In genomic region chr12:52910819-52911218, GRCm38 (mm10) we compare ENCODE assay signal across 9 mouse cellular contexts.
A peak's percentile ranks its signal among the peaks of the same experiment; 100 is the strongest.
DNase-seq lines count a peak whose midpoint lies in the region; ATAC-seq and TF ChIP-seq lines count a peak whose summit lies in the region.
"Had no signal": no experiment of that assay in that cellular context is flagged by ENCODE, and none has a peak within 500 bp of the region (broad histone marks: within the 10 kb centered on the region; RNA-seq: fewer than 3 reads in every experiment).

No protein-coding gene starts in this region.

- peak; percentile 6 for DNase-seq in spleen, adult 12 weeks (ENCODE audit: low spot score)
- DNase-seq in spleen, postnatal 36 days (ENCODE audit: low spot score in 2 of 2), result no peak
- DNase-seq in embryonic facial prominence, embryonic 14.5 days (ENCODE audit: low spot score), result peak; percentile 57
- peak; percentile 77 for DNase-seq in kidney, postnatal 0 days (ENCODE audit: low spot score)
- DNase-seq in liver, adult 2 months (ENCODE audit: extremely low read depth, low read depth, low spot score), result peak; percentile 13
- DNase-seq in retina, embryonic 14.5 days (ENCODE audit: low spot score), result peak; percentile 83
- peak; percentile 38 to 72 for DNase-seq in urinary bladder, postnatal 36 days (ENCODE audit: low spot score in 2 of 2)

- no peaks in the 10 kb centered on the region for H3K79me2 ChIP-seq in liver, adult 2 months (ENCODE audit: control insufficient read depth, insufficient read depth, low read length)

- ATAC-seq in embryonic facial prominence, embryonic 14.5 days (ENCODE audit: low read depth), result no peak
- no peak for ATAC-seq in kidney, postnatal 0 days (replicated peaks; ENCODE audit: low FRiP score, low read depth)

- TF ChIP-seq POLR2A in bone marrow, adult 2 months (IDR thresholded peaks at IDR 0.05; ENCODE audit: borderline replicate concordance, control insufficient read depth, low read depth, low read length), result no peak
- TF ChIP-seq POLR2A in liver, adult 2 months (IDR thresholded peaks at IDR 0.05; ENCODE audit: extremely low read depth, insufficient read depth, low read length), result no peak

- no peaks in the 10 kb centered on the region for H3K36me3 ChIP-seq in embryonic facial prominence, embryonic 14.5 days (ENCODE audit: control insufficient read depth, insufficient read depth, low read length)
- no peaks in the 10 kb centered on the region for H3K36me3 ChIP-seq in kidney, postnatal 0 days (ENCODE audit: insufficient read depth, low read length)
- no peaks in the 10 kb centered on the region for H3K36me3 ChIP-seq in liver, adult 2 months (ENCODE audit: control insufficient read depth, insufficient read depth, low read length)
- H3K36me3 ChIP-seq: heart, embryonic 15.5 days had no signal

- no peaks in the 10 kb centered on the region for H3K9me3 ChIP-seq in embryonic facial prominence, embryonic 14.5 days (ENCODE audit: control insufficient read depth, low read length)
- no peaks in the 10 kb centered on the region for H3K9me3 ChIP-seq in kidney, postnatal 0 days (replicated peaks; ENCODE audit: low read length)
- H3K9me3 ChIP-seq: heart, embryonic 15.5 days had no signal

- H3K9ac ChIP-seq in embryonic facial prominence, embryonic 14.5 days (ENCODE audit: low read depth, low read length), result no peak overlapping the region
- no peak overlapping the region for H3K9ac ChIP-seq in kidney, postnatal 0 days (ENCODE audit: low read depth, low read length)
- H3K9ac ChIP-seq in liver, adult 2 months (ENCODE audit: low read depth, low read length), result no peak overlapping the region
- H3K9ac ChIP-seq: heart, embryonic 15.5 days had no signal

- TF ChIP-seq CTCF in bone marrow, adult 2 months (IDR thresholded peaks at IDR 0.05; ENCODE audit: control insufficient read depth, insufficient read depth, low read length), result peak; percentile 88
- TF ChIP-seq CTCF in kidney, postnatal 0 days (IDR thresholded peaks at IDR 0.05; ENCODE audit: low read depth), result peak; percentile 98
- peak; percentile 92 for TF ChIP-seq CTCF in liver, adult 2 months (IDR thresholded peaks at IDR 0.05; ENCODE audit: low read depth, low read length)

- H3K4me3 ChIP-seq in bone marrow, adult 2 months (replicated peaks; ENCODE audit: control insufficient read depth, low read depth, low read length), result no peak overlapping the region
- H3K4me3 ChIP-seq in embryonic facial prominence, embryonic 14.5 days (ENCODE audit: low read depth, low read length), result no peak overlapping the region
- no peak overlapping the region for H3K4me3 ChIP-seq in kidney, postnatal 0 days (replicated peaks; ENCODE audit: low read depth, low read length)
- no peak overlapping the region for H3K4me3 ChIP-seq in liver, adult 2 months (ENCODE audit: insufficient read depth, low read depth, low read length)
- H3K4me3 ChIP-seq: heart, embryonic 15.5 days had no signal

- H3K27me3 ChIP-seq in embryonic facial prominence, embryonic 14.5 days (replicated peaks; ENCODE audit: control insufficient read depth, insufficient read depth, low read length), result no peaks in the 10 kb centered on the region
- H3K27me3 ChIP-seq in kidney, postnatal 0 days (ENCODE audit: insufficient read depth, low read length), result no peaks in the 10 kb centered on the region
- H3K27me3 ChIP-seq in liver, adult 2 months (ENCODE audit: control insufficient read depth, insufficient read depth, low read length), result no peaks in the 10 kb centered on the region
- H3K27me3 ChIP-seq: heart, embryonic 15.5 days had no signal

- H3K4me1 ChIP-seq in bone marrow, adult 2 months (ENCODE audit: control insufficient read depth, insufficient read depth, low read length), result peaks cover 1% of the 10 kb centered on the region; the same call in 1 of the 2 replicates
- H3K4me1 ChIP-seq in embryonic facial prominence, embryonic 14.5 days (ENCODE audit: control insufficient read depth, insufficient read depth, low read length), result no peaks in the 10 kb centered on the region
- no peaks in the 10 kb centered on the region for H3K4me1 ChIP-seq in kidney, postnatal 0 days (replicated peaks; ENCODE audit: insufficient read depth, low read length)
- no peaks in the 10 kb centered on the region for H3K4me1 ChIP-seq in liver, adult 2 months (ENCODE audit: control insufficient read depth, insufficient read depth, low read length)

- H3K27ac ChIP-seq in bone marrow, adult 2 months (ENCODE audit: control insufficient read depth, insufficient read depth, low read depth, low read length, poor library complexity), result no peak overlapping the region
- H3K27ac ChIP-seq in embryonic facial prominence, embryonic 14.5 days (replicated peaks; ENCODE audit: low read depth, low read length), result no peak overlapping the region
- H3K27ac ChIP-seq in kidney, postnatal 0 days, result no peak overlapping the region
- H3K27ac ChIP-seq in liver, adult 2 months (replicated peaks; ENCODE audit: insufficient read depth, low read depth, low read length), result no peak overlapping the region
- H3K27ac ChIP-seq: heart, embryonic 15.5 days had no signal

- H3K4me2 ChIP-seq in embryonic facial prominence, embryonic 14.5 days (ENCODE audit: low read depth, low read length), result no peak overlapping the region
- peak overlapping the region; percentile 18; the same call in 1 of the 2 replicates for H3K4me2 ChIP-seq in kidney, postnatal 0 days (ENCODE audit: low read length)
- H3K4me2 ChIP-seq: heart, embryonic 15.5 days had no signal

- WGBS in bone marrow, adult 2 months, result 23% methylated on average over 8 of the region's 8 CpGs
- WGBS in embryonic facial prominence, embryonic 14.5 days, result 16% methylated on average over 8 of the region's 8 CpGs
- 8% methylated on average over 8 of the region's 8 CpGs for WGBS in kidney, postnatal 0 days
- WGBS in liver, adult 2 months, result 24% methylated on average over 8 of the region's 8 CpGs

Comparison
In these comparisons a context has a peak if more than half of its experiments do, and no peak if none do; other contexts are left out.
1. DNase-seq: peak in spleen, adult 12 weeks (single experiment), embryonic facial prominence, embryonic 14.5 days (single experiment), kidney, postnatal 0 days (single experiment), liver, adult 2 months (single experiment), retina, embryonic 14.5 days (single experiment) and urinary bladder, postnatal 36 days (2 of 2); none in spleen, postnatal 36 days (0 of 2).
2. Peak in every context shown above with its lines, with median percentiles within 50 percentile points of each other: CTCF ChIP-seq.